Mouse (Mus musculus): ENCODE results near the gene Sox5.
"Not testable (repeated sequence)": the region's sequence is repeated elsewhere in the genome, so short reads cannot be mapped to it uniquely, and the experiment has no call there.

Gene Sox5

GRCm38 (mm10) chr6:144182429-144182828 is 599.3 kb downstream of the Sox5 start:
- not testable (repeated sequence) for DNase-seq (ENCODE audit: low spot score)

- no peak for DNase-seq (ENCODE audit: low spot score)
These were observed 600.5 kb downstream of the Sox5 start for GRCm38 (mm10) chr6:144181083-144181866.

GRCm38 (mm10) chr6:144179111-144179510 is 602.7 kb downstream of the Sox5 start:
- no peak for DNase-seq (ENCODE audit: low spot score)

- DNase-seq (ENCODE audit: low spot score): no peak
These were observed 605.1 kb downstream of the Sox5 start for GRCm38 (mm10) chr6:144176674-144177073.

- no peak for DNase-seq (ENCODE audit: low spot score)
These were observed 606.2 kb downstream of the Sox5 start for GRCm38 (mm10) chr6:144175590-144175989.

- DNase-seq (ENCODE audit: low spot score): no peak
These were observed 611.2 kb downstream of the Sox5 start for GRCm38 (mm10) chr6:144170541-144170940.

- DNase-seq (ENCODE audit: low spot score): no peak
These were observed 612.0 kb downstream of the Sox5 start for GRCm38 (mm10) chr6:144169791-144170190.

GRCm38 (mm10) chr6:144168696-144169476 is 612.9 kb downstream of the Sox5 start:
- DNase-seq (ENCODE audit: low spot score): no peak

- DNase-seq (ENCODE audit: low spot score): no peak
These were observed 614.7 kb downstream of the Sox5 start for GRCm38 (mm10) chr6:144167058-144167457.

GRCm38 (mm10) chr6:144166651-144167050 is 615.1 kb downstream of the Sox5 start:
- no peak for DNase-seq (ENCODE audit: low spot score)

- no peak for DNase-seq (ENCODE audit: low spot score)
These were observed 615.7 kb downstream of the Sox5 start for GRCm38 (mm10) chr6:144166104-144166503.

- no peak for DNase-seq (ENCODE audit: low spot score)
These were observed 618.3 kb downstream of the Sox5 start for GRCm38 (mm10) chr6:144163501-144163900.

- no peak for DNase-seq (ENCODE audit: low spot score)
These were observed 623.1 kb downstream of the Sox5 start for GRCm38 (mm10) chr6:144158637-144159036.

- DNase-seq (ENCODE audit: low spot score): no peak
These were observed 626.8 kb downstream of the Sox5 start for GRCm38 (mm10) chr6:144154892-144155424.

GRCm38 (mm10) chr6:144151957-144152356 is 629.8 kb downstream of the Sox5 start:
- no peak for DNase-seq (ENCODE audit: low spot score)

- no peak for DNase-seq (ENCODE audit: low spot score)
These were observed 630.7 kb downstream of the Sox5 start for GRCm38 (mm10) chr6:144151075-144151474.

- no peak for DNase-seq (ENCODE audit: low spot score)
These were observed 644.4 kb downstream of the Sox5 start for GRCm38 (mm10) chr6:144137397-144137796.

GRCm38 (mm10) chr6:144136894-144137293 is 644.9 kb downstream of the Sox5 start:
- DNase-seq (ENCODE audit: low spot score): no peak

GRCm38 (mm10) chr6:144129927-144130326 is 651.9 kb downstream of the Sox5 start:
- DNase-seq (ENCODE audit: low spot score): no peak

GRCm38 (mm10) chr6:144119961-144120360 is 661.8 kb downstream of the Sox5 start:
- DNase-seq (ENCODE audit: low spot score): no peak

- no peak for DNase-seq (ENCODE audit: low spot score)
These were observed 665.1 kb downstream of the Sox5 start for GRCm38 (mm10) chr6:144116646-144117045.

- DNase-seq (ENCODE audit: low spot score): no peak
These were observed 670.2 kb downstream of the Sox5 start for GRCm38 (mm10) chr6:144111561-144111960.

- no peak for DNase-seq (ENCODE audit: low spot score)
These were observed 674.9 kb downstream of the Sox5 start for GRCm38 (mm10) chr6:144106848-144107247.

Measured in T-cell, adult 2 months (primary cell).